Mouse (Mus musculus) natural killer cell, adult 2 months (primary cell): Measurements from ENCODE around the gene Gm20883.
"Not testable (repeated sequence)": the region's sequence is repeated elsewhere in the genome, so short reads cannot be mapped to it uniquely, and the experiment has no call there.

Experiments used
- DNase-seq, 2 experiments: peaks; one replicate each; pipeline ENCODE4 v3.0.0; 2022; ENCODE audit warnings: low spot score in 2 of 2

Gm20883 gene

GRCm38 (mm10) chrY:50607951-50608350, at the start of gene Gm20883:
TSS of gene Gm20883 (plus strand) at chrY:50608251.
- DNase-seq, result not testable (repeated sequence)
